Mouse (Mus musculus) skeletal muscle tissue, postnatal 0 days (tissue): ENCODE results near the gene Dner. TPM values are rescaled to one million over a fixed set of nuclear protein-coding genes. Genes with fewer than 3 reads are reported as not detected.

ENCODE experiments used
- microRNA-seq, 2 experiments: library from miRNA; unstranded; fragments of <30 nt; microRNA quantifications; one replicate each; pipeline ENCODE4; 2016
- polyA plus RNA-seq: library from polyadenylated mRNA; unstranded; fragments of >200 nt; fragmentation: Nextera tagmentation; extraction: Ambion mirVana; gene quantifications from 2 replicates; pipeline ENCODE4 v1.2.1, GENCODE M21; 2015

Dner gene
- polyA plus RNA-seq = 0.76 and 1.1 TPM in 2 replicates

GRCm38 (mm10) chr1:84695517-84696411 is at the start of gene Dner:
Gene Dner, minus strand, starts transcription at chr1:84696221.

DNA sequence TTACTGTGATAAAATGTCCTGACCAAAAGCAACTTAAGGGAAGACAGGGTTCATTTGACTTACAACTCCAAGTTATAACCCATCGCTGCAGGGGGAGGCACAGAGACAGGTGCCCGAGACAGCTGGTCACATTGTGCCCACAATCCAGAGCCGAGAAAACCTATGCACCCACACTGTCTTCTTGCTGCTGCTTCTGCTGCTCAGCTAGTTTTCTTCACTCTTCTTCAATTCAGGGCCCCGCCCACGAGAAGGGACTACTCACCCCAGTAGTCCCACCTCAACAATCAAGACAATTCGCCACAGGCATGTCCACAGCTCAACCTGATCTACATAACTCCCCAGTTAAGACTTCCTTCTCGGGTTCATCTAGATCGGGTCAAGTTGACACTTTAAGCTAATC is 332.1 kb downstream of the Dner start, which contains the start of gene Pid1:
Pid1 (minus strand) TSS at position 214 of the 400 bp plus-strand sequence.

Small RNAs within 50 kb of the gene (microRNA-seq; reads per million reads assigned to microRNA genes)
- 0.51 to 1.7 reads per million in 2 experiments for gene Mir5126

Other genes with a start within 250 kb of the Dner start
- gene Fbxo36, start 143.6 kb upstream of the Dner start, polyA plus RNA-seq = 7.0 and 8.8 TPM in 2 replicates
- 35.8 and 40.6 TPM in 2 replicates for gene Trip12, start 144.3 kb upstream of the Dner start, polyA plus RNA-seq
- 0.50 TPM in 1 of 2 replicates, not detected in the other for gene Slc16a14, start 238.9 kb upstream of the Dner start, polyA plus RNA-seq